Mouse (Mus musculus) C2C12 (cell line): Measurements from ENCODE around the gene Sec31a.

ENCODE experiments used
- CTCF ChIP-seq: IDR thresholded peaks from one replicate; pipeline ENCODE4 v1.5.1; 2011; ENCODE audit not compliant: control insufficient read depth, insufficient read depth, insufficient read length
- FOSL1 ChIP-seq: IDR thresholded peaks from one replicate; pipeline ENCODE4 v1.8.0; 2011; ENCODE audit warnings: mild to moderate bottlenecking, low read length; ENCODE audit not compliant: poor library complexity, insufficient read depth, severe bottlenecking
- USF1 ChIP-seq: IDR thresholded peaks from one replicate; pipeline ENCODE4 v1.6.1; 2011; ENCODE audit warnings: low read depth, mild to moderate bottlenecking, control low read depth, moderate library complexity

GRCm38 (mm10) chr5:100358334-100358733, 57.7 kb downstream of the Sec31a start:
- no peak for TF ChIP-seq CTCF
- no peak for TF ChIP-seq USF1
- no peak for TF ChIP-seq FOSL1
